Mouse (Mus musculus) hindbrain, embryonic 14.5 days (tissue): ENCODE results near the gene A730061H03Rik. TPM values are rescaled to one million over a fixed set of nuclear protein-coding genes. Genes with fewer than 3 reads are reported as not detected.
A peak's percentile ranks its signal among the peaks of the same experiment; 100 is the strongest.

Experiments used
- ATAC-seq: fragments of 200-750 bp; cut with Nextera tagmentation; 2 replicates; pipeline ENCODE4 v1.8.0; 2017; ENCODE audit warnings: moderate number of reproducible peaks, mild to moderate bottlenecking, moderate TSS enrichment, moderate library complexity; ENCODE audit not compliant: low FRiP score
- DNase-seq: peaks from one replicate; pipeline ENCODE4 v3.0.0-alpha.2; 2015; ENCODE audit warnings: low spot score
- H3K27ac ChIP-seq: fragments of 300-500 bp; sonication (generic); 2 replicates; pipeline ENCODE4 v1.5.1; 2014; ENCODE audit warnings: mild to moderate bottlenecking, moderate library complexity
- H3K27me3 ChIP-seq: fragments of 300-500 bp; sonication (generic); 2 replicates; pipeline ENCODE4 v1.6.1; 2014; ENCODE audit warnings: mild to moderate bottlenecking, low read length, mixed read lengths; ENCODE audit not compliant: control insufficient read depth, insufficient read depth
- H3K36me3 ChIP-seq: fragments of 300-500 bp; sonication (generic); replicated peaks from 2 replicates; pipeline ENCODE4 v1.6.1; 2014; ENCODE audit not compliant: control insufficient read depth, insufficient read depth
- H3K4me1 ChIP-seq: fragments of 300-500 bp; sonication (generic); replicated peaks from 2 replicates; pipeline ENCODE4 v1.6.1; 2014; ENCODE audit warnings: antibody characterized with exemption, low read length, mixed read lengths; ENCODE audit not compliant: control insufficient read depth, insufficient read depth
- H3K4me2 ChIP-seq: fragments of 300-500 bp; sonication (generic); replicated peaks from 2 replicates; pipeline ENCODE4 v1.6.1; 2014; ENCODE audit warnings: mild to moderate bottlenecking, moderate library complexity
- H3K4me3 ChIP-seq: fragments of 300-500 bp; sonication (generic); replicated peaks from 2 replicates; pipeline ENCODE4 v1.5.1; 2014; ENCODE audit warnings: mild to moderate bottlenecking, low read length
- H3K9ac ChIP-seq: fragments of 300-500 bp; sonication (generic); 2 replicates; pipeline ENCODE4 v1.6.1; 2014
- H3K9me3 ChIP-seq: fragments of 300-500 bp; sonication (generic); 2 replicates; pipeline ENCODE4 v1.6.1; 2016; ENCODE audit warnings: low read length; ENCODE audit not compliant: control insufficient read depth
- WGBS: fragments of 180-500 bp; shearing (Covaris S2); extraction: QIAGEN DNeasy Blood & Tissue Kit; methylation state at CpG from one replicate; pipeline ENCODE4 v1.1.7; 2014; 5-methylcytosine and 5-hydroxymethylcytosine counted together
- polyA plus RNA-seq: library from polyadenylated mRNA; unstranded; fragments of >200 nt; fragmentation: Nextera tagmentation; extraction: Ambion mirVana; gene quantifications from 2 replicates; pipeline ENCODE4 v1.2.1, GENCODE M21; 2014

Gene A730061H03Rik
- polyA plus RNA-seq, 1 experiment from 2014 or later, result not detected

DNA sequence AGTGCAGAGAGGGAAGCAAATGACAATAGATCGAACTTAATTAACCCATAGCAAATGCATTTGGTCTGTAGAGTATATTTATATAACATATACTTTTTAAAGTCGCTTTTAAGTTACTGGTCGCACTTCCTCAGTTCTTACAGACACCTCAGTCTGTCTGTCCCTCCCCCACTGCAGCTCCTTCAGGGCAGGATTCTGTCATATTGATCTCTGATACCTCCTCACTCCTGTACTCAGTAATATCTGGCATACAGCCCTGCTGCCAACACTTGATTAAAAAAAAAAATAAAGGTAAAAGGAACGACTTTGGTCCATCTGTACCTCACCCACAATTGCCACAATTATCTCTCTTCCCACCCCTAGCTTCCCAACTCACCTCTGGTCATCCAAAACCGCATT, 24.1 kb upstream of the A730061H03Rik start:
- peak overlapping the region; percentile 77 for H3K9ac ChIP-seq
- no peak for DNase-seq
- WGBS, result 39% methylated on average over 5 of the region's 5 CpGs
- ATAC-seq, result no peak
- H3K36me3 ChIP-seq, result peaks cover 34% of the 10 kb centered on the region; the same call in 1 of the 2 replicates
- H3K9me3 ChIP-seq, result no peaks in the 10 kb centered on the region
- H3K4me2 ChIP-seq, result peak overlapping the region; percentile 80
- no peaks in the 10 kb centered on the region for H3K27me3 ChIP-seq
- H3K27ac ChIP-seq, result no peak overlapping the region
- peak overlapping the region; percentile 48 for H3K4me3 ChIP-seq
- peaks cover 2% of the 10 kb centered on the region; the same call in 1 of the 2 replicates for H3K4me1 ChIP-seq

DNA sequence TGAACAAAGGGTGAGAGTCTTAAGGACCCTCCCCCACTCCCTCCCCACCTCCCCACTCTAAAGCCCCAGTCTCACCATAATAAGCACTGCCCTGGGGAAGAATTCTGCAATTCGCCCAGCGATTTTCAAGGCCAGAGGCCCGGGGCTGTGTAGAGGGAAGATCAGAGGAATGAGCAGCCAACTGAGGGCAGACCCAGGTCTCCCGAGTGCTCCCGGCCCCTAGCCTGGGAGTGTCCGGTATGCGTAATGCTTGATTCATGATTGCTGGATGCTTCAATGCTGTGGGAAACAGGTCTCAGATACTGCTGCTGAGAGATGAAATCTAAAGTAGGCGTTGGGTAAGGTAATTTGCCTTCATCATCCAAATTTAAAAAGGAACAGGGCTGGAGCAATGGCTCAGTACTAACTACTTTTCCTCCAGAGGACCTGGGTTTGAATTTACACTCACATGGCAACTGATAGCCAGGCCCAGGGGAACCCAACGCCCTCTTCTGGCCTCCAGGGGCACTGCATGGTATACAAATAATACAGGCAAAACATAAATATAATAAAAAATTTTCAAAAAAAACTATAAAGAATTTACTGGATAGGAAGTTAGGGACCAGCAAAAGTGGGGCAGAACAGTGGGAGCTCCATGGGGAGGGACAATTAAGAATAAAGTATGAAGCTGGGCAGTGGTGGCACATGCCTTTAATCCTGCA, 21.9 kb upstream of the A730061H03Rik start:
- ATAC-seq, result no peak
- H3K4me3 ChIP-seq, result no peak overlapping the region
- H3K36me3 ChIP-seq, result peaks cover 22% of the 10 kb centered on the region; the same call in 1 of the 2 replicates
- no peaks in the 10 kb centered on the region for H3K9me3 ChIP-seq
- 77% methylated on average over 9 of the region's 9 CpGs for WGBS
- H3K9ac ChIP-seq, result no peak overlapping the region
- H3K4me1 ChIP-seq, result peaks cover 13% of the 10 kb centered on the region
- H3K27me3 ChIP-seq, result no peaks in the 10 kb centered on the region
- no peak overlapping the region for H3K27ac ChIP-seq
- DNase-seq, result no peak
- no peak overlapping the region for H3K4me2 ChIP-seq

DNA sequence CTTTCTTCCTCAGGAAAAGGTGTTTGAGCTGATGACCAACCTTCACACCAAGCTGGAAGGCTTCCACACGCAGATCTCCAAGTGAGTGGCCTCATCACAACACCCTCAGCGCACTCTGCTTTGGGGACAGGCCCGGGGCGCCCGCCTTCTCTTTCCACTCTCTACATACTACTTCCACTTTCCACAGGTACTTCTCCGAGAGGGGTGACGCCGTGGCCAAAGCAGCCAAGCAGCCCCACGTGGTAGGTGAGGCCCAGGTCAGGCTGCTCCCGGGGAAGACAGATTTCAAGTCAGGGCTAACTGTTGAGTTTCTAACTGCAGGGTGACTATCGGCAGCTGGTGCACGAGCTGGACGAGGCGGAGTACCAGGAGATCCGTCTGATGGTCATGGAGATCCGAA, 20.5 kb upstream of the A730061H03Rik start:
- Histone ChIP-seq H3K9ac (no peak overlapping the region), H3K4me3 (no peak overlapping the region), H3K27ac (no peak overlapping the region), H3K4me2 (no peak overlapping the region), H3K36me3 (peaks cover 17% of the 10 kb centered on the region; the same call in 1 of the 2 replicates), H3K9me3 (no peaks in the 10 kb centered on the region), H3K27me3 (no peaks in the 10 kb centered on the region), H3K4me1 (peaks cover 13% of the 10 kb centered on the region)
- no peak for ATAC-seq
- WGBS, result 96% methylated on average over 16 of the region's 16 CpGs
- no peak for DNase-seq

- DNase-seq, result no peak
- H3K4me2 ChIP-seq, result no peak overlapping the region
- peaks cover 17% of the 10 kb centered on the region; the same call in 1 of the 2 replicates for H3K36me3 ChIP-seq
- no peak overlapping the region for H3K27ac ChIP-seq
- WGBS, result 86% methylated on average over 23 of the region's 23 CpGs
- H3K27me3 ChIP-seq, result no peaks in the 10 kb centered on the region
- no peak overlapping the region for H3K9ac ChIP-seq
- H3K9me3 ChIP-seq, result no peaks in the 10 kb centered on the region
- ATAC-seq, result no peak
- H3K4me3 ChIP-seq, result no peak overlapping the region
- peaks cover 11% of the 10 kb centered on the region for H3K4me1 ChIP-seq
Observed at GRCm38 (mm10) chr14:55579511-55580496, 19.6 kb upstream of the A730061H03Rik start.

DNA sequence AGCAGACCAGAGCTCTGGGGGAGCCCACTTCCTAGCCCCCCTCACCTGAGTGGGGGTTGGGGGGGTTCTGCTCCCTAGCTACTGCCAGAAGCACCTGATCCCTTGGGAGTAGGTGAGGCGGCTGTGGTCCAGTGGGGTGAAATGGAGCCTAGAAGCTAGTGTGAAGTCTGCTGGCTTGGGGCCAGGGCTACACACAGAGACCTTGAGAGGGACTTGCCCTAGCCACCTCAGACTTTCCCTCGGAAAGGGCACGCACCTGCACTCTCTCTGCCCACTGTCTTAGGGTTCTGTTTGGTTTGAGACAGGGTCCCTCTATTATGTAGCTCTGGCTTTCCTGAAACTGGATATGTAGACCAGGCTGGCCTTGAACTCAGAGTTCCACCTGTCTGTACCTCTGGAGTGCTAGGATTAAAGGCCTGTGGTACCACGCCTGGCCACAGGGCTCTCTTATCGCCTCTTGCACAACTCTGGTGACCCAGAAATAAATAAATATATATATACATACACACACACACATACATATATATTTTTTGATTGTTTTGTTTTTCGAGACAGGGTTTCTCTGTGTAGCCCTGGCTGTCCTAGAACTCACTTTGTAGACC, 18.6 kb upstream of the A730061H03Rik start:
- Histone ChIP-seq H3K4me1 (peaks cover 10% of the 10 kb centered on the region), H3K27ac (peak overlapping the region; percentile 91), H3K36me3 (peaks cover 17% of the 10 kb centered on the region; the same call in 1 of the 2 replicates), H3K4me3 (peak overlapping the region; percentile 75), H3K4me2 (peak overlapping the region; percentile 97), H3K9me3 (no peaks in the 10 kb centered on the region), H3K27me3 (no peaks in the 10 kb centered on the region), H3K9ac (peak overlapping the region; percentile 94)
- ATAC-seq, result no peak
- DNase-seq, result peak; percentile 36
- 33% methylated on average over 6 of the region's 6 CpGs for WGBS

GRCm38 (mm10) chr14:55577871-55578667, 17.9 kb upstream of the A730061H03Rik start, which contains the start of gene Psme1:
Gene Psme1 (plus strand): TSS chr14:55578123.
- H3K4me2 ChIP-seq, result peak within 1 kb of the TSS; percentile 97
- WGBS, result under 1% methylated on average over 32 of the region's 32 CpGs
- no peaks in the 10 kb centered on the region for H3K27me3 ChIP-seq
- DNase-seq (peak; percentile 75), ATAC-seq (peak; percentile 93)
- H3K9ac ChIP-seq, result peak within 1 kb of the TSS; percentile 94
- peak within 1 kb of the TSS; percentile 75 for H3K4me3 ChIP-seq
- peaks cover 10% of the 10 kb centered on the region for H3K4me1 ChIP-seq
- H3K36me3 ChIP-seq, result peaks cover 17% of the 10 kb centered on the region; the same call in 1 of the 2 replicates
- no peaks in the 10 kb centered on the region for H3K9me3 ChIP-seq
- peak within 1 kb of the TSS; percentile 91 for H3K27ac ChIP-seq

DNA sequence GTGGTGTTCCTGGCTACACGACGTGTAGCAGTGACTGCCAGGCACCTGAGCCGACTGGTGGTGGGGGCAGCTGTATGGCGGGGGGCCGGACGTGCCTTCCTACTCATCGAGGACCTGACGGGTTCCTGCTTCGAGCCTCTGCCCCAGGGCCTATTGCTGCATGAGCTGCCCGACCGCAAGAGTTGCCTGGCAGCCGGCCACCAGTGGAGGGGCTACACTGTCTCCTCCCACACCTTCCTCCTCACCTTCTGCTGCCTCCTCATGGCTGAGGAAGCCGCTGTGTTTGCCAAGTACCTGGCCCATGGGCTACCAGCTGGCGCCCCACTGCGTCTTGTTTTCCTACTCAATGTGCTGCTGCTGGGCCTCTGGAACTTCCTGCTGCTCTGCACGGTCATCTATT, 16.2 kb upstream of the A730061H03Rik start:
- WGBS, result 81% methylated on average over 16 of the region's 16 CpGs
- Histone ChIP-seq H3K4me2 (no peak overlapping the region), H3K36me3 (peaks cover 8% of the 10 kb centered on the region; the same call in 1 of the 2 replicates), H3K4me1 (peaks cover 10% of the 10 kb centered on the region), H3K27me3 (no peaks in the 10 kb centered on the region), H3K4me3 (no peak overlapping the region), H3K9me3 (no peaks in the 10 kb centered on the region), H3K27ac (no peak overlapping the region), H3K9ac (no peak overlapping the region)
- ATAC-seq (no peak), DNase-seq (no peak)

DNA sequence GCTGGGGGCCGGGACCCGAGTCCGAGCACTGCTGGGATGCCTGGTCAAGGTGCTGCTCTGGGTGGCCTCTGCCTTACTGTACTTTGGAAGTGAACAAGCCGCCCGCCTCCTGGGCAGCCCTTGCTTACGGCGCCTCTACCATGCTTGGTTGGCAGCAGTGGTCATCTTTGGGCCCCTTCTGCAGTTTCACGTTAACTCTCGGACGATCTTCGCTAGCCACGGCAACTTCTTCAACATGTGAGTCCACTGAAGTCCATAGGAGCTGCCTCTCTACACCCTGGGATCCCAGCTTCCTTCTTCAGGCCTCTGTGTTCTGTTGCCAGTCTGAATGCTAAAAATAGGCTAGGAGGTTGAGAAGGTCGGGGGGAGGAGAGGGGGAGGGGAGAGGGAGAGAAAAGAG, 15.5 kb upstream of the A730061H03Rik start:
- Histone ChIP-seq H3K9ac (no peak overlapping the region), H3K9me3 (no peaks in the 10 kb centered on the region), H3K27ac (no peak overlapping the region), H3K27me3 (no peaks in the 10 kb centered on the region), H3K36me3 (peaks cover 7% of the 10 kb centered on the region; the same call in 1 of the 2 replicates), H3K4me3 (no peak overlapping the region), H3K4me2 (no peak overlapping the region), H3K4me1 (peaks cover 10% of the 10 kb centered on the region)
- no peak for ATAC-seq
- WGBS, result 77% methylated on average over 13 of the region's 13 CpGs
- no peak for DNase-seq
